Mouse (Mus musculus): ENCODE measurements around the gene Nck2.

GRCm38 (mm10) chr1:43542339-43542738 is 98.0 kb downstream of the Nck2 start:
- TF ChIP-seq FLI1 (IDR thresholded peaks at IDR 0.05; ENCODE audit: low read length) = no peak
- no peak for TF ChIP-seq GATA1 (IDR thresholded peaks at IDR 0.05; ENCODE audit: borderline replicate concordance, low read length)

Data from megakaryocyte, embryonic 14.5 days (primary cell).